Mouse (Mus musculus) megakaryocyte-erythroid progenitor cell, adult 5-6 weeks (primary cell): ENCODE measurements around the gene Cul5. TPM values are rescaled to one million over a fixed set of nuclear protein-coding genes. Genes with fewer than 3 reads are reported as not detected.
A peak's percentile ranks its signal among the peaks of the same experiment; 100 is the strongest.

Experiments used
- ATAC-seq: replicated peaks from 2 replicates; pipeline ENCODE4 v1.8.0; 2016; ENCODE audit warnings: mild to moderate bottlenecking, inconsistent platforms; ENCODE audit not compliant: severe bottlenecking, poor library complexity, low FRiP score, low TSS enrichment
- total RNA-seq, 2 experiments: library from RNA; stranded (forward) in 1 of 2; stranded (reverse) in 1 of 2; fragments of 200-1000, 215-1000 nt in 1 of 2; fragments of >200 nt in 1 of 2; fragmentation: Nextera tagmentation in 1 of 2; gene quantifications; 2 replicates each; pipeline ENCODE4 v1.2.3; 2014 to 2017

Gene Cul5
- total RNA-seq, 2 experiments from 2014 or later = 32.0 to 83.3 TPM

DNA sequence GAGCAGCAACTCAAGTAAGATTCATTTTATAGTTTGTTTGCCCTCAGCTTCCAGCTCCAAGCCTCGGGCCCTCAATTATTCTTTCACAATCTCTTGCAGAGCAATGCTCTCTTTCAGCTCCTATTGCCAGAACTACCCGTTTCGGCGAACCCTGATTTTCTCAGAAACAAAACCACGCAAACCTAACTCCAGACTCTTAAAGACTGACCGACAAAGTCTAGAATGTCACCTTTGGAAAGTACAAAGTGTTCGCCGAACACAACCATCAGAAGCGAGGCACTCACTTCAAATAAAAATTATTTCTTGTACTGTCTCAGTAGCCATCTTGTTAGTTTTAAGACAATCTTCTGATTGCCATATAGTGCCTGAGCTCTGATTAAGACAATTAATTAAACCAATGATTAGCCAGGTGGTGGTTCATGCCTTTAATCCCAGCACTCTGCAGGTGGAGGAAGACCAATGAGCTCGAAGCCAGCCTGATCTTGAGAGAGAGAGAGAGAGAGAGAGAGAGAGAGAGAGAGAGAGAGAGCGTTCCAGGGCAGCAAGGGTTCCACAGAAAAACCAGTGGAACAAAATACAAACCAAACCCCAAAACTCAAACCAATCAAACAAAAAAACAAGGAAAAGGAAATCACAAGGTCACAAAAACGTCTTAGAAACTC lies 60.4 kb downstream of the Cul5 start:
- ATAC-seq = no peak

- ATAC-seq = no peak
These were observed 62.0 kb downstream of the Cul5 start for GRCm38 (mm10) chr9:53607816-53608215.

DNA sequence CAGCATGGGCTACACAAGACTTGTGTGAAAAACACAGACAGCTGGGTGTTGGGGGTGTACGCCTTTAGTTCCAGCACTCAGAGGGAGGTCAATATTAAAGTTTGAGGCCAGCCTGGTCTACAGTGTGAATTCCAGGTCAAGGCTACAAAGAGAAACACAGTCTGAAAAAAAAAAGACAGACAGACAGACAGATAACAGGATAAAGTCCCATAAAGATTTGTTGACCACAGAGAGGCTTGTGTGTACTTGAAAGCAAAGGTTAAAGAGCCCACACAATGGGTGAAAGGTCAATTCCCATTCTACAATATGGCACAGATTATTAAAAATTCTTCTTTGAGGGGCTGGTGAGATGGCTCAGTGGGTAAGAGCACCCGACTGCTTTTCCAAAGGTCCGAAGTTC lies 62.6 kb downstream of the Cul5 start:
- no peak for ATAC-seq

- ATAC-seq = peak; percentile 45; the same call in 1 of the 2 replicates
These were observed 64.9 kb downstream of the Cul5 start for GRCm38 (mm10) chr9:53604954-53605353.

DNA sequence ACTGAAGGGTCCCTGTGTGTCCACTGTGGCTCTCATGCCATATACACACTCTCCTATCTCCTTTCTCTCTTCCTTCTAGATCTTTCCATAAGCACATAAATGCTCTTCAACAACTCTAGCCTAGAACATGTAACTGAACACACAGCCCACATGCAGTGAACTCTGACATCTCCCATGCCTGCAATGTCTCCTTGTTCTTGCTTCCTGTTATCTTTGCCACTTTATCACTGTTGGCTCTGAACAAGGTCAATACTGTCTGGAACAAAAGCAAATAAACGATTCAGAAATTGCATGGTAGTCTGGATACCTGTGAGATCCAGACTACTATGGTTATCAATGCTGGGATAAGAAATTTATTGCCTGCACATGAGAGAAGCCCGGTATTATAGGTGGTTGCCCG lies 66.0 kb downstream of the Cul5 start:
- no peak for ATAC-seq

- ATAC-seq = no peak
These were observed 66.4 kb downstream of the Cul5 start for GRCm38 (mm10) chr9:53603384-53603783.

- ATAC-seq = no peak
These were observed 68.3 kb downstream of the Cul5 start for GRCm38 (mm10) chr9:53601541-53601940.

DNA sequence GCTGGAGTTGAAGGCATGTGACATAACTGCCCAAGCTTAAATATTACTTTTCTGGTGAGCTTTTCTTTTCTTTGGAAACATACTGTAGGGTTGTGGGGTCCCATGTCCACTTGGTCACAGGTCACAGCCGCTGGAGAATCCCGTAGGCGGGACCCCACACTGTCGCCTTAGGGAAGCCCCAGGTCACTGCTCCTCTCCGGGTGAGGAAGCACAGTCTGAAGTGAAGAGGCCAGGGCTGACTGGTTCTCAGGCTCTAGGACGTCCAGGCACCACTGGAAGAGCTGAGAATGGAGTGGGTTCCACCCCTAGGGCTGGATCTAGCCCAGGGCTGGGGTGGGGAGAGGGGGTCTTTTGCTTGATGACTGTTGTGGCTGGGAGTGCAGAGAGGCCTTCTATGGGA lies 71.2 kb downstream of the Cul5 start:
- ATAC-seq = no peak

DNA sequence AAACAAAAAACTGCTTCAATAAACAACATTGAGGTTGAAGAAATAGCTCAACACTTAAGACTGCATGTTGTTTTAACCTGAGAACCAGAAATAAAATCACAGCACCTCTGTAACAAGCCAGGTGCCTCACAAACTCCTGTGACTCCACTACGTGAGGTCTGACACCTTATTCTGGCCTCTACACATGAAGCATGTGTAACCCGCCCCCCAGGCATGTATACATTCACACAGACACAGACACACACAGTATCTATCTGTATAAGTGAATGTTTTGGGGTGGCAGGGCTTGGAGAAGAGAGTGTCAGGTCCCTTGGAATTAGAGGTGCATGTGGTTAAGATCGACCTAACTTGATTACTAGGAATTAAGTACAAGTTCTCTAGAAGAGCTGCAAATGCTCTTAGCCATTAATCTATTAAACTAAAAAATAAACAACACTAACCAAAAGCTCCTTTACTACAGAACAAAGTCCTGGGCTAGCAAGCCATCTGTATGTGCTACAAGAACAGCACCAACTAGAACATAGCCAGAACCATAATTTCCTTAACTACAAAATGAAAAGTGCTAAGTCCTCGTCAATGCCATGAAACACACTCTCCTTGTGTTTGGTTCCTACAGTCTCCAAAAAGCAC lies 72.7 kb downstream of the Cul5 start:
- no peak for ATAC-seq

- peak; percentile 89 for ATAC-seq
These were observed 75.0 kb downstream of the Cul5 start for GRCm38 (mm10) chr9:53594764-53595163.

DNA sequence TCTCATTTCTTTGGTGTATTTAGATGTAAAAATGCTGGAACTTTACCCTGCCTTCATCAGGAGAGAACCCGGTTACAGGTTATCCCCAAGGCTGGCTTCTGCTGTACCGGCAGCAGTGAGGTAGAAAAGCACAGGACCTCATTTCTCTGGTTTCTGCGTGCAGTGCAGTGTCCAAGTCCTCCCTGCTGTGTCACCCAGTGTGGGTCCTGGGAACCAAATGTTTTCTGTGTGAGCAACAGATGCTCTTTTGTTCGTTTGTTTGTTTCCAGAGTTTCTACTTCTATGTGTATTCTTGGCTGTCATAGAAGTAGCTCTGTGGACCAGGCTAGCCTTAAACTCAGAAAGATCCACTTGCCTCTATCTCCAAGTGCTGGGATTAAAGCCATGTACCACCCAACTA lies 87.9 kb downstream of the Cul5 start:
- no peak for ATAC-seq

- ATAC-seq = no peak
These were observed 94.1 kb downstream of the Cul5 start for GRCm38 (mm10) chr9:53575721-53576120.

- ATAC-seq = no peak
These were observed 97.1 kb downstream of the Cul5 start for GRCm38 (mm10) chr9:53572516-53573307.

- ATAC-seq = no peak; the same call in 1 of the 2 replicates
These were observed 99.2 kb downstream of the Cul5 start for GRCm38 (mm10) chr9:53570662-53571061.

Other genes with a start within 250 kb of the Cul5 start
- gene Atm, start 133.3 kb downstream of the Cul5 start, total RNA-seq (2014; fragmentation: Nextera tagmentation) = 39.4 and 41.7 TPM in 2 replicates
- 48.3 and 66.9 TPM in 2 replicates for gene Atm, start 133.3 kb downstream of the Cul5 start, total RNA-seq (2017)
- 34.5 and 37.5 TPM in 2 replicates for gene Npat, start 133.0 kb downstream of the Cul5 start, total RNA-seq (2014; fragmentation: Nextera tagmentation)
- 32.4 and 35.7 TPM in 2 replicates for gene Npat, start 133.0 kb downstream of the Cul5 start, total RNA-seq (2017)
- 59.3 and 61.2 TPM in 2 replicates for gene Acat1, start 59.6 kb downstream of the Cul5 start, total RNA-seq (2014; fragmentation: Nextera tagmentation)
- 51.1 and 62.7 TPM in 2 replicates for gene Acat1, start 59.6 kb downstream of the Cul5 start, total RNA-seq (2017)
- not detected in 2 replicates for gene Rab39, start 36.2 kb upstream of the Cul5 start, total RNA-seq (2014; fragmentation: Nextera tagmentation)
- gene Rab39, start 36.2 kb upstream of the Cul5 start, total RNA-seq (2017) = not detected in 2 replicates
- 3.2 and 3.3 TPM in 2 replicates for gene Slc35f2, start 101.5 kb upstream of the Cul5 start, total RNA-seq (2014; fragmentation: Nextera tagmentation)
- 1.6 and 2.7 TPM in 2 replicates for gene Slc35f2, start 101.5 kb upstream of the Cul5 start, total RNA-seq (2017)
- gene Sln, start 180.2 kb upstream of the Cul5 start, total RNA-seq (2014; fragmentation: Nextera tagmentation) = not detected in 2 replicates
- gene Sln, start 180.2 kb upstream of the Cul5 start, total RNA-seq (2017) = not detected in 2 replicates